Mouse (Mus musculus) heart, adult 2 months (tissue): ENCODE data around the gene Rd3. TPM values are rescaled to one million over a fixed set of nuclear protein-coding genes. Genes with fewer than 3 reads are reported as not detected.

Source experiments
- DNase-seq, 2 experiments: peaks; one replicate each; pipeline ENCODE4 v3.0.0; 2021
- H3K27ac ChIP-seq: fragments of 200-600 bp; 2 replicates; pipeline ENCODE4 v1.8.1; 2022
- H3K27me3 ChIP-seq: fragments of 200-500 bp; 2 replicates; pipeline ENCODE4 v1.6.1; 2012; ENCODE audit warnings: mild to moderate bottlenecking, low read length, inconsistent platforms, mixed read lengths; ENCODE audit not compliant: control insufficient read depth, insufficient read depth
- H3K36me3 ChIP-seq: fragments of 200-500 bp; 2 replicates; pipeline ENCODE4 v1.6.1; 2012; ENCODE audit warnings: low read length, inconsistent platforms; ENCODE audit not compliant: control insufficient read depth, insufficient read depth
- H3K4me1 ChIP-seq: fragments of 200-500 bp; 2 replicates; pipeline ENCODE4 v1.6.1; 2011; ENCODE audit warnings: low read length; ENCODE audit not compliant: control insufficient read depth, insufficient read depth
- H3K4me3 ChIP-seq: fragments of 200-600 bp; 2 replicates; pipeline ENCODE4 v1.8.1; 2022
- H3K79me2 ChIP-seq: fragments of 200-500 bp; replicated peaks from 2 replicates; pipeline ENCODE4 v1.6.1; 2012; ENCODE audit warnings: mild to moderate bottlenecking, inconsistent platforms, low read length, moderate library complexity, mixed read lengths; ENCODE audit not compliant: control insufficient read depth, insufficient read depth
- H3K9ac ChIP-seq: fragments of 200-500 bp; 2 replicates; pipeline ENCODE4 v1.6.1; 2012; ENCODE audit warnings: low read depth, mild to moderate bottlenecking, control low read depth, inconsistent platforms, low read length, mixed read lengths
- CTCF ChIP-seq: fragments of 200-600 bp; IDR thresholded peaks from 2 replicates; pipeline ENCODE4 v1.8.1; 2022; ENCODE audit warnings: antibody characterized with exemption, mild to moderate bottlenecking, moderate library complexity
- EP300 ChIP-seq: fragments of 200-500 bp; IDR thresholded peaks from 2 replicates; pipeline ENCODE4 v1.6.1; 2011; ENCODE audit warnings: low read depth, low read length, control low read depth; ENCODE audit not compliant: insufficient read depth
- POLR2A ChIP-seq: fragments of 200-500 bp; IDR thresholded peaks from 2 replicates; pipeline ENCODE4 v1.6.1; 2011; ENCODE audit warnings: mild to moderate bottlenecking, low read depth, low read length, control low read depth; ENCODE audit not compliant: insufficient read depth
- WGBS: fragments of 180-500 bp; shearing (Covaris S2); methylation state at CpG from one replicate; pipeline ENCODE4 v1.1.7; 2018; 5-methylcytosine and 5-hydroxymethylcytosine counted together
- intact Hi-C: fragments of 180-260 bp; cut with DNase I; formaldehyde crosslinking; loops from one replicate; pipeline ENCODE4 v1.15.1; 2025
- polyA plus RNA-seq: library from polyadenylated mRNA; depleted of rRNA; stranded (reverse); fragments of >200 nt; gene quantifications from 2 replicates; pipeline ENCODE4 v1.2.3, GENCODE M21; 2012
- total RNA-seq, 2 experiments: library from RNA; stranded (reverse); gene quantifications; 2 replicates each; pipeline ENCODE4 v1.2.3; 2021

Rd3 gene
- total and polyA plus RNA-seq, 3 experiments = 0.18 to 0.49 (median 0.23) TPM

- peak; percentile 73 to 75 for DNase-seq
- TF ChIP-seq POLR2A = no peak
- TF ChIP-seq CTCF = peak; percentile 92
- peak; percentile 92 for TF ChIP-seq EP300
- Histone ChIP-seq H3K4me1 (no peaks in the 10 kb centered on the region; the same call in 1 of the 2 replicates), H3K36me3 (no peaks in the 10 kb centered on the region), H3K9ac (no peak overlapping the region), H3K27ac (no peak overlapping the region), H3K4me3 (no peak overlapping the region), H3K27me3 (no peaks in the 10 kb centered on the region), H3K79me2 (no peaks in the 10 kb centered on the region)
- intact Hi-C loops = loop anchor here (1.0 to 5.0 kb wide), 5 partner anchors 26 to 131 kb away; no protein-coding TSS in a partner anchor
- 13% methylated on average over 13 of the region's 13 CpGs for WGBS
Measured at GRCm38 (mm10) chr1:191964773-191965481, 12.2 kb upstream of the Rd3 start.

GRCm38 (mm10) chr1:191969939-191970338 is 7.2 kb upstream of the Rd3 start:
- DNase-seq = no peak
- Histone ChIP-seq H3K4me3 (no peak overlapping the region), H3K4me1 (no peaks in the 10 kb centered on the region; the same call in 1 of the 2 replicates), H3K9ac (no peak overlapping the region), H3K27ac (no peak overlapping the region), H3K27me3 (no peaks in the 10 kb centered on the region), H3K79me2 (no peaks in the 10 kb centered on the region), H3K36me3 (no peaks in the 10 kb centered on the region)
- TF ChIP-seq EP300 (no peak), CTCF (no peak), POLR2A (no peak)
- WGBS = 85% methylated on average over 5 of the region's 5 CpGs
- intact Hi-C loops = no loop called here

GRCm38 (mm10) chr1:191974509-191975405 is 2.4 kb upstream of the Rd3 start:
- H3K36me3 ChIP-seq = no peaks in the 10 kb centered on the region
- no peaks in the 10 kb centered on the region for H3K79me2 ChIP-seq
- no peaks in the 10 kb centered on the region for H3K4me1 ChIP-seq
- H3K4me3 ChIP-seq = no peak overlapping the region
- no peaks in the 10 kb centered on the region for H3K27me3 ChIP-seq
- DNase-seq = no peak
- TF ChIP-seq POLR2A (no peak), EP300 (no peak), CTCF (no peak)
- H3K27ac ChIP-seq = no peak overlapping the region
- WGBS = 74% methylated on average over 13 of the region's 13 CpGs
- H3K9ac ChIP-seq = no peak overlapping the region
- intact Hi-C loops = no loop called here

GRCm38 (mm10) chr1:191981426-191982102 is 4.4 kb downstream of the Rd3 start:
- H3K27me3 ChIP-seq = no peaks in the 10 kb centered on the region
- no peak overlapping the region for H3K27ac ChIP-seq
- intact Hi-C loops = no loop called here
- H3K9ac ChIP-seq = no peak overlapping the region
- TF ChIP-seq POLR2A (no peak), EP300 (no peak), CTCF (no peak)
- no peaks in the 10 kb centered on the region for H3K4me1 ChIP-seq
- DNase-seq = peak; percentile 40 to 49
- 14% methylated on average over 6 of the region's 6 CpGs for WGBS
- no peaks in the 10 kb centered on the region for H3K36me3 ChIP-seq
- no peaks in the 10 kb centered on the region for H3K79me2 ChIP-seq
- H3K4me3 ChIP-seq = no peak overlapping the region

GRCm38 (mm10) chr1:191986674-191987480 is 9.7 kb downstream of the Rd3 start:
- WGBS = 75% methylated on average over 8 of the region's 8 CpGs
- Histone ChIP-seq H3K27me3 (no peaks in the 10 kb centered on the region), H3K4me3 (no peak overlapping the region), H3K79me2 (no peaks in the 10 kb centered on the region), H3K4me1 (no peaks in the 10 kb centered on the region; the same call in 1 of the 2 replicates), H3K27ac (no peak overlapping the region), H3K36me3 (no peaks in the 10 kb centered on the region), H3K9ac (no peak overlapping the region)
- TF ChIP-seq EP300 (no peak), POLR2A (no peak), CTCF (no peak)
- DNase-seq = no peak
- intact Hi-C loops = no loop called here
